Mouse (Mus musculus): ENCODE measurements at regions not wholly inside any gene's neighbourhood (a gene's known extent, or its start where the extent isn't known, plus 50 kb on each side); places are given as distances from the start of the nearest gene placed in this dataset.

GRCm38 (mm10) chr7:117875241-117875640 lies 240.7 kb downstream of the Rps15a start:
- DNase-seq (ENCODE audit: low read depth), result no peak

- no peak for DNase-seq (ENCODE audit: low read depth)
Measured at GRCm38 (mm10) chr7:117859419-117859818, 256.6 kb downstream of the Rps15a start.

GRCm38 (mm10) chr7:117855955-117856354 lies 260.0 kb downstream of the Rps15a start:
- no peak for DNase-seq (ENCODE audit: low read depth)

- no peak for DNase-seq (ENCODE audit: low read depth)
Measured at GRCm38 (mm10) chr7:117853716-117854115, 262.3 kb downstream of the Rps15a start.

- no peak for DNase-seq (ENCODE audit: low read depth)
Measured at GRCm38 (mm10) chr7:117852866-117853265, 263.1 kb downstream of the Rps15a start.

GRCm38 (mm10) chr7:117850822-117851221 lies 265.2 kb downstream of the Rps15a start:
- DNase-seq (ENCODE audit: low read depth), result no peak

GRCm38 (mm10) chr7:117846041-117846440 lies 269.9 kb downstream of the Rps15a start:
- no peak for DNase-seq (ENCODE audit: low read depth)

GRCm38 (mm10) chr7:117842780-117843179 lies 273.2 kb downstream of the Rps15a start:
- DNase-seq (ENCODE audit: low read depth), result no peak

GRCm38 (mm10) chr7:117795035-117795434 lies 321.0 kb downstream of the Rps15a start:
- no peak for DNase-seq (ENCODE audit: low read depth)

- no peak for DNase-seq (ENCODE audit: low read depth)
Measured at GRCm38 (mm10) chr7:117793991-117794390, 322.0 kb downstream of the Rps15a start.

GRCm38 (mm10) chr7:117792456-117792855 lies 323.5 kb downstream of the Rps15a start:
- DNase-seq (ENCODE audit: low read depth), result no peak

GRCm38 (mm10) chr7:117778996-117779395 lies 337.0 kb downstream of the Rps15a start:
- DNase-seq (ENCODE audit: low read depth), result no peak

GRCm38 (mm10) chr7:117777921-117778320 lies 338.1 kb downstream of the Rps15a start:
- no peak for DNase-seq (ENCODE audit: low read depth)

- no peak for DNase-seq (ENCODE audit: low read depth)
Measured at GRCm38 (mm10) chr7:117771836-117772235, 344.2 kb downstream of the Rps15a start.

GRCm38 (mm10) chr7:117759506-117759905 lies 356.5 kb downstream of the Rps15a start:
- DNase-seq (ENCODE audit: low read depth), result no peak

GRCm38 (mm10) chr7:117757033-117757432 lies 359.0 kb downstream of the Rps15a start:
- DNase-seq (ENCODE audit: low read depth), result no peak

- no peak for DNase-seq (ENCODE audit: low read depth)
Measured at GRCm38 (mm10) chr7:117755830-117756229, 360.2 kb downstream of the Rps15a start.

GRCm38 (mm10) chr7:117753296-117753695 lies 362.7 kb downstream of the Rps15a start:
- DNase-seq (ENCODE audit: low read depth), result no peak

GRCm38 (mm10) chr7:117752302-117753185 lies 363.4 kb downstream of the Rps15a start:
- peak; percentile 9 for DNase-seq (ENCODE audit: low read depth)

GRCm38 (mm10) chr7:117747991-117748390 lies 367.2 kb downstream of the Xylt1 start:
- no peak for DNase-seq (ENCODE audit: low read depth)

GRCm38 (mm10) chr7:117746393-117746792 lies 365.6 kb downstream of the Xylt1 start:
- no peak for DNase-seq (ENCODE audit: low read depth)

GRCm38 (mm10) chr7:117739706-117740105 lies 358.9 kb downstream of the Xylt1 start:
- DNase-seq (ENCODE audit: low read depth), result no peak

GRCm38 (mm10) chr7:117735699-117736020 lies 354.9 kb downstream of the Xylt1 start:
- DNase-seq (ENCODE audit: low read depth), result no peak

Data from c-Kit-positive CD71-negative TER-119-negative erythroid progenitor cells, embryonic 14.5 days (primary cell).